ENCODE assay signal across 15 mouse cellular contexts in genomic region chr3:59243384-59243783, GRCm38 (mm10). TPM values are rescaled to one million over a fixed set of nuclear protein-coding genes. Genes with fewer than 3 reads are reported as not detected.
DNase-seq lines count a peak whose midpoint lies in the region; ATAC-seq lines count a peak whose summit lies in the region.
"Had no signal": no experiment of that assay in that cellular context is flagged by ENCODE, and none has a peak within 500 bp of the region (broad histone marks: within the 10 kb centered on the region; RNA-seq: fewer than 3 reads in every experiment).

No protein-coding gene starts in this region.

- no peak overlapping the region for H3K27ac ChIP-seq in kidney, embryonic 16.5 days (ENCODE audit: low read length)
- H3K27ac ChIP-seq in forebrain, embryonic 14.5 days (ENCODE audit: low read depth, low read length): no peak overlapping the region
- H3K27ac ChIP-seq: embryonic facial prominence, embryonic 12.5 days; liver, embryonic 13.5 days had no signal

- no peaks in the 10 kb centered on the region for H3K36me3 ChIP-seq in kidney, embryonic 16.5 days (ENCODE audit: insufficient read depth, low read length)
- no peaks in the 10 kb centered on the region for H3K36me3 ChIP-seq in forebrain, embryonic 14.5 days (ENCODE audit: control insufficient read depth, insufficient read depth, low read length)
- H3K36me3 ChIP-seq: embryonic facial prominence, embryonic 12.5 days; liver, embryonic 13.5 days had no signal

- DNase-seq in kidney, postnatal 4 days: peak; percentile 40 to 55
- peak; percentile 42 to 44 for DNase-seq in cerebellum, postnatal 10 days
- DNase-seq in layer of hippocampus, postnatal 36 days: peak; percentile 66 to 77
- DNase-seq in right cerebral cortex, postnatal 25 days: peak; percentile 74
- no peak for DNase-seq in spleen, postnatal 4 days (ENCODE audit: low spot score in 2 of 2)
- no peak for DNase-seq in forebrain, embryonic 14.5 days (ENCODE audit: low spot score)
- no peak for DNase-seq in urinary bladder, postnatal 25 days (ENCODE audit: low spot score)
- DNase-seq: adrenal gland, adult 2 months; heart, adult 11 months; liver, embryonic 13.5 days; midbrain, embryonic 14.5 days; thymus, postnatal 4 days had no signal

- H3K4me1 ChIP-seq in kidney, embryonic 16.5 days (ENCODE audit: insufficient read depth, low read length): no peaks in the 10 kb centered on the region
- no peaks in the 10 kb centered on the region for H3K4me1 ChIP-seq in forebrain, embryonic 14.5 days (ENCODE audit: control insufficient read depth, insufficient read depth, low read length)
- H3K4me1 ChIP-seq: embryonic facial prominence, embryonic 12.5 days; liver, embryonic 13.5 days had no signal

- no peak overlapping the region for H3K4me2 ChIP-seq in kidney, embryonic 16.5 days (replicated peaks; ENCODE audit: low read depth, low read length)
- no peak overlapping the region for H3K4me2 ChIP-seq in forebrain, embryonic 14.5 days (ENCODE audit: low read length)
- H3K4me2 ChIP-seq: embryonic facial prominence, embryonic 12.5 days; liver, embryonic 13.5 days had no signal

- H3K4me3 ChIP-seq in kidney, embryonic 16.5 days (ENCODE audit: low read length): no peak overlapping the region
- H3K4me3 ChIP-seq in forebrain, embryonic 14.5 days (ENCODE audit: low read depth, low read length): no peak overlapping the region
- H3K4me3 ChIP-seq: embryonic facial prominence, embryonic 12.5 days; liver, embryonic 13.5 days had no signal

- ATAC-seq in kidney, embryonic 16.5 days (ENCODE audit: low FRiP score, low TSS enrichment): no peak
- ATAC-seq in forebrain, embryonic 14.5 days: no peak
- ATAC-seq: intestine, postnatal 0 days had no signal

- no peaks in the 10 kb centered on the region for H3K27me3 ChIP-seq in kidney, embryonic 16.5 days (ENCODE audit: insufficient read depth, low read length)
- no peaks in the 10 kb centered on the region for H3K27me3 ChIP-seq in forebrain, embryonic 14.5 days (replicated peaks; ENCODE audit: control insufficient read depth, insufficient read depth, low read length)
- H3K27me3 ChIP-seq: embryonic facial prominence, embryonic 12.5 days; liver, embryonic 13.5 days had no signal

- 63% methylated on average over 6 of the region's 6 CpGs for WGBS in kidney, embryonic 16.5 days
- 79% methylated on average over 6 of the region's 6 CpGs for WGBS in forebrain, embryonic 14.5 days

- H3K9me3 ChIP-seq in kidney, embryonic 16.5 days (ENCODE audit: low read length): no peaks in the 10 kb centered on the region
- H3K9me3 ChIP-seq in forebrain, embryonic 14.5 days (replicated peaks; ENCODE audit: control insufficient read depth, low read length): no peaks in the 10 kb centered on the region
- H3K9me3 ChIP-seq: embryonic facial prominence, embryonic 12.5 days; liver, embryonic 13.5 days had no signal

- H3K9ac ChIP-seq in kidney, embryonic 16.5 days (replicated peaks; ENCODE audit: low read length): no peak overlapping the region
- no peak overlapping the region for H3K9ac ChIP-seq in forebrain, embryonic 14.5 days (ENCODE audit: low read length)
- H3K9ac ChIP-seq: embryonic facial prominence, embryonic 12.5 days; liver, embryonic 13.5 days had no signal

RNA-seq across cellular contexts. Expression of gene P2ry12, which starts 19.3 kb away (rescaled TPM):
- polyA plus RNA-seq in kidney, embryonic 16.5 days (2015; fragmentation: Nextera tagmentation; extraction: Ambion mirVana): 0.62 and 1.1 TPM in 2 replicates
- 10 to 100 TPM; 43.1 to 46.3 TPM for total RNA-seq in layer of hippocampus, postnatal 36 days (2021)
- polyA plus RNA-seq in forebrain, embryonic 14.5 days (2014; fragmentation: Nextera tagmentation; extraction: Ambion mirVana): 9.2 and 10.9 TPM in 2 replicates

RNA-seq across cellular contexts. Expression of gene P2ry13, which starts 32.7 kb away (rescaled TPM):
- 0.69 and 0.72 TPM in 2 replicates for polyA plus RNA-seq in kidney, embryonic 16.5 days (2015; fragmentation: Nextera tagmentation; extraction: Ambion mirVana)
- 1 to 10 TPM; 7.1 to 8.6 TPM for total RNA-seq in layer of hippocampus, postnatal 36 days (2021)
- 1.7 and 2.4 TPM in 2 replicates for polyA plus RNA-seq in forebrain, embryonic 14.5 days (2014; fragmentation: Nextera tagmentation; extraction: Ambion mirVana)

RNA-seq across cellular contexts. Expression of gene Gpr87, which starts 48.5 kb away (rescaled TPM):
- polyA plus RNA-seq in kidney, embryonic 16.5 days (2015; fragmentation: Nextera tagmentation; extraction: Ambion mirVana): 0.24 TPM in 1 of 2 replicates, not detected in the other
- total RNA-seq in layer of hippocampus, postnatal 36 days (2021): not detected
- not detected in 2 replicates for polyA plus RNA-seq in forebrain, embryonic 14.5 days (2014; fragmentation: Nextera tagmentation; extraction: Ambion mirVana)
- total RNA-seq: adrenal gland, adult 2 months had no signal
- polyA plus RNA-seq: adrenal gland, adult 2 months; intestine, postnatal 0 days; liver, embryonic 13.5 days had no signal

Comparison
In these comparisons a context has a peak if more than half of its experiments do, and no peak if none do; other contexts are left out.
1. DNase-seq: peak in kidney, postnatal 4 days (2 of 2), cerebellum, postnatal 10 days (2 of 2), layer of hippocampus, postnatal 36 days (2 of 2) and right cerebral cortex, postnatal 25 days (single experiment); none in spleen, postnatal 4 days (0 of 2), forebrain, embryonic 14.5 days (single experiment) and urinary bladder, postnatal 25 days (single experiment).